Mouse (Mus musculus) right cerebral cortex, postnatal 25 days (tissue): ENCODE data around the gene Aldh16a1.

ENCODE experiments used
- DNase-seq: peaks from one replicate; pipeline ENCODE4 v3.0.0; 2022

Aldh16a1 gene

GRCm38 (mm10) chr7:45154096-45154992, at the start of gene Aldh16a1, which contains the start of gene Pih1d1:
TSS of gene Aldh16a1 (minus strand) at chr7:45154584.
TSS of gene Pih1d1 (plus strand) at chr7:45154303.
- DNase-seq: peak; percentile 97

GRCm38 (mm10) chr7:45202654-45203053, 48.3 kb upstream of the Aldh16a1 start:
- no peak for DNase-seq

- DNase-seq: peak; percentile 48
Measured at GRCm38 (mm10) chr7:45198961-45199360, 44.6 kb upstream of the Aldh16a1 start.

GRCm38 (mm10) chr7:45198435-45198834, 44.1 kb upstream of the Aldh16a1 start:
- peak; percentile 68 for DNase-seq

GRCm38 (mm10) chr7:45196994-45197393, 42.6 kb upstream of the Aldh16a1 start:
- no peak for DNase-seq

- no peak for DNase-seq
Measured at GRCm38 (mm10) chr7:45196176-45196535, 41.8 kb upstream of the Aldh16a1 start.

- no peak for DNase-seq
Measured at GRCm38 (mm10) chr7:45195341-45196175, 41.2 kb upstream of the Aldh16a1 start.

- DNase-seq: no peak
Measured at GRCm38 (mm10) chr7:45193871-45194785, 39.7 kb upstream of the Aldh16a1 start.

GRCm38 (mm10) chr7:45193406-45193805, 39.0 kb upstream of the Aldh16a1 start:
- DNase-seq: no peak

- no peak for DNase-seq
Measured at GRCm38 (mm10) chr7:45192585-45193310, 38.4 kb upstream of the Aldh16a1 start.

- DNase-seq: no peak
Measured at GRCm38 (mm10) chr7:45191803-45192363, 37.5 kb upstream of the Aldh16a1 start.

- DNase-seq: no peak
Measured at GRCm38 (mm10) chr7:45191161-45191560, 36.8 kb upstream of the Aldh16a1 start.

GRCm38 (mm10) chr7:45190186-45190585, 35.8 kb upstream of the Aldh16a1 start:
- no peak for DNase-seq

- DNase-seq: peak; percentile 65
Measured at GRCm38 (mm10) chr7:45189600-45189999, 35.2 kb upstream of the Aldh16a1 start.

- DNase-seq: no peak
Measured at GRCm38 (mm10) chr7:45185921-45186320, 31.5 kb upstream of the Aldh16a1 start.

GRCm38 (mm10) chr7:45183672-45184071, 29.3 kb upstream of the Aldh16a1 start:
- no peak for DNase-seq

- DNase-seq: no peak
Measured at GRCm38 (mm10) chr7:45182606-45183005, 28.2 kb upstream of the Aldh16a1 start.

- peak; percentile 85 for DNase-seq
Measured at GRCm38 (mm10) chr7:45182199-45182601, 27.8 kb upstream of the Aldh16a1 start.

- DNase-seq: no peak
Measured at GRCm38 (mm10) chr7:45181540-45181939, 27.2 kb upstream of the Aldh16a1 start.

GRCm38 (mm10) chr7:45180896-45181477, 26.6 kb upstream of the Aldh16a1 start, which contains the start of gene Pth2:
TSS of gene Pth2 (plus strand) at chr7:45180995.
- DNase-seq: no peak

- DNase-seq: no peak
Measured at GRCm38 (mm10) chr7:45179469-45179868, 25.1 kb upstream of the Aldh16a1 start, which contains the start of gene Gfy. TSS of gene Gfy (minus strand) at chr7:45179569.
